Mouse (Mus musculus): ENCODE results near the gene Dus4l. TPM values are rescaled to one million over a fixed set of nuclear protein-coding genes. Genes with fewer than 3 reads are reported as not detected.

Gene Dus4l
- 10.2 TPM for polyA plus RNA-seq (2014; fragmentation: Illumina TruSeq; extraction: RNeasy Lipid Tissue Mini Kit (QIAGEN cat#74804); ENCODE audit: low replicate concordance)

GRCm38 (mm10) chr12:31654197-31654964 lies at the start of gene Dus4l, which contains the start of gene Cog5:
Gene Dus4l (minus strand): TSS chr12:31654826.
Gene Cog5 (plus strand): TSS chr12:31654869.

GRCm38 (mm10) chr12:31634343-31635239 lies 20.0 kb downstream of the Dus4l start, which contains the start of gene Bcap29:
Gene Bcap29 (minus strand): TSS chr12:31634658.

Other genes starting within 250 kb of the Dus4l start
- gene Cbll1, start 155.2 kb downstream of the Dus4l start, polyA plus RNA-seq (2014; fragmentation: Illumina TruSeq; extraction: RNeasy Lipid Tissue Mini Kit (QIAGEN cat#74804); ENCODE audit: low replicate concordance), result 28.6 TPM
- 0.11 TPM for gene Slc26a4, start 94.9 kb downstream of the Dus4l start, polyA plus RNA-seq (2014; fragmentation: Illumina TruSeq; extraction: RNeasy Lipid Tissue Mini Kit (QIAGEN cat#74804); ENCODE audit: low replicate concordance)
- gene Bcap29, start 20.2 kb downstream of the Dus4l start, polyA plus RNA-seq (2014; fragmentation: Illumina TruSeq; extraction: RNeasy Lipid Tissue Mini Kit (QIAGEN cat#74804); ENCODE audit: low replicate concordance), result 52.8 TPM
- 83.7 TPM for gene Cog5, start within 50 bp of the Dus4l start, polyA plus RNA-seq (2014; fragmentation: Illumina TruSeq; extraction: RNeasy Lipid Tissue Mini Kit (QIAGEN cat#74804); ENCODE audit: low replicate concordance)
- 4.7 TPM for gene Gpr22, start 59.1 kb upstream of the Dus4l start, polyA plus RNA-seq (2014; fragmentation: Illumina TruSeq; extraction: RNeasy Lipid Tissue Mini Kit (QIAGEN cat#74804); ENCODE audit: low replicate concordance)